Mouse (Mus musculus): Measurements from ENCODE around the gene Naa35.

Naa35 gene

DNA sequence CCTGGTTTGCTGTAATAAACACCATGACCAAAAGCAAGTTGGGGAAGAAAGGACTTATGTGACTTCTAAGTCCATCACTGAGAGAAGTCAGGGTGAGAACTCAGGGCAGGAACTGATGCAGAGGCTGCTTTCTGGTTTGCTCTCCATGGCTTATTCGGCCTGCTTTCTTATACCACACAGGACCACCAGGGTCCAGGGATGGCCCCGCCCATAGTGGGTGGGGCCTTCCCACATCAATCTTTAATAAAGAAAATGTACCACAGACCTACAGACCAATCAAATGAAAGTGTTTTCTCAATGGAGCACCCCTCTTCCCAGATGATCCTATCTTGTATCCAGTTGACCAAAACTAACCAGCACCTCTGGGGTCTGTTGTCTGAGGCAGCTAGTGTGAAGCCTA, 86.5 kb downstream of the Naa35 start:
- DNase-seq (ENCODE audit: low spot score in 2 of 2): no peak

DNA sequence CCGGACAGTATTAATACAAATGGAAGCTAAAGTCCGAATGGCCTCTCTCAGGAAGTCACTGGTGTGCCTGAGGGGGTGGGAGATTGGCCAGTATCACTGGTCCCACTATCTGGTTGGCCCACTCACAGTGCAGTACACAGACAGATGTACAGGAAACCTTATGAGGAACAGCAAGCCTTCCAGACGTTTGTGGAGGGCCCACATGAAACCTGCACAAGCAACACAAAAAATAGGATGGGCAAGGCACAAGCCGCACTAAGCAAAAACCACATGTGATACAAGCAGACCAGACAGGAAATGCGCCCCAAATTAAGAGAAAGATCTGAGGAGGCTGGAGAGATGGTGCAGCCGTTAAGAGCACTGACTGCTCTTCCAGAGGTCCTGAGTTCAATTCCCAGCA, 87.2 kb downstream of the Naa35 start:
- DNase-seq (ENCODE audit: low spot score in 2 of 2): peak in 1 of 2 experiments; percentile 20

DNA sequence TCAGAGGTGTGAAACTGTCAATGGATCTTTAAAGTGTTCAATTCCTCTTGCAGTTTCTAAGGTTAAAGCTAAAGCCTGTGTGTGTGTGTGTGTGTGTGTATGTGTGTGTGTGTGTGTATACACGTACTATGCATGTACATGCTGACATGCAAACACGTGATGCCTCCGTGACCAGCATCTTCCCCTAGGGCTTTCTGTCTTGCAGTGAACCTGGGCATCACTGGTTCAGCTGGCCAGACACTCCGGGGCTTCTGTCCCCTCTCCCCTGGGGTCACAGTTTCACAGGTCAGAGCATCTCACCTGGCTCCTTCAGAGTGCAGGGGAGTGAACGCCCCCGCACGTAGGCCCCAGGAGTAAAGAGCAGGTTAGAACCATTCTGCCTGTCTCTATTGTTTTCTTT, 88.5 kb downstream of the Naa35 start:
- DNase-seq (ENCODE audit: low spot score in 2 of 2): no peak

DNA sequence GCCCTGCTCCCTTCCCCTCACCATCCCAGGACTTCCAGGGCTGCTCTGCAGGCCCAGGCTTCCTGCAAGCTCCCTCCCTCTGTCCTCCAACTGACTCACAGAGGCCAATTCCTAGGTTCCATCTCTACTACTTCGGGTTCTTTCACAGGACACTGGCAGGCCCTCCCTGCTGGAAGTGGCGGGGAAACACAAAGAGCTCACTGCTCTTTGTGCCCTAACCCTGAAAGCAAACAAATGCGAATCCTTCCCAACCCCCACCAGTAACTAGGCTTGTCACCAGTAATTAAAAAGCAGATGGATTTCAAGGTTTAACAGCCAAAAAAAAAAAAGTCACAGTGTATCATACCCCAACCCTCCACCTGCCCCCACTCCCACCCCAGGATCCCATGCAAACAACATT, 89.2 kb downstream of the Naa35 start:
- no peak for DNase-seq (ENCODE audit: low spot score in 2 of 2)

DNA sequence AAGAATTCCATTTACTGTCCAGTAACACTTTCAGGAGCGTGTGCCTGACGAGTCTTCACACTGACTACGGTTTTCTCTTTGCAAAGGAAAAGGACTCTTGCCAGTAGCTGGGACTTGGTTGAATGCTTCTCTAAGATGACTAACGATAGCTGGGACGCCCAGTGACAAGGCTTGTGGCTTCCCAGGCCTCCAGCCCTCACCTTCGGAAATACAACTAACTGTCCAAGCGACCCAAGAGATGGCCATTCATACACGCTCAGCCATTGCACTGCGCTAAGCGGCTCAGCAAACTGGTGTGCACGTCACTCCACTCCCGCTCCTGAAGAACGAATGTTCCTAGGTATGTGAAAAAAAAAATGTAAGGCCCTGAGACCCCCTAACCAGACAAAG, 89.7 kb downstream of the Naa35 start:
- peak in 1 of 2 experiments; percentile 21 for DNase-seq (ENCODE audit: low spot score in 2 of 2)

DNA sequence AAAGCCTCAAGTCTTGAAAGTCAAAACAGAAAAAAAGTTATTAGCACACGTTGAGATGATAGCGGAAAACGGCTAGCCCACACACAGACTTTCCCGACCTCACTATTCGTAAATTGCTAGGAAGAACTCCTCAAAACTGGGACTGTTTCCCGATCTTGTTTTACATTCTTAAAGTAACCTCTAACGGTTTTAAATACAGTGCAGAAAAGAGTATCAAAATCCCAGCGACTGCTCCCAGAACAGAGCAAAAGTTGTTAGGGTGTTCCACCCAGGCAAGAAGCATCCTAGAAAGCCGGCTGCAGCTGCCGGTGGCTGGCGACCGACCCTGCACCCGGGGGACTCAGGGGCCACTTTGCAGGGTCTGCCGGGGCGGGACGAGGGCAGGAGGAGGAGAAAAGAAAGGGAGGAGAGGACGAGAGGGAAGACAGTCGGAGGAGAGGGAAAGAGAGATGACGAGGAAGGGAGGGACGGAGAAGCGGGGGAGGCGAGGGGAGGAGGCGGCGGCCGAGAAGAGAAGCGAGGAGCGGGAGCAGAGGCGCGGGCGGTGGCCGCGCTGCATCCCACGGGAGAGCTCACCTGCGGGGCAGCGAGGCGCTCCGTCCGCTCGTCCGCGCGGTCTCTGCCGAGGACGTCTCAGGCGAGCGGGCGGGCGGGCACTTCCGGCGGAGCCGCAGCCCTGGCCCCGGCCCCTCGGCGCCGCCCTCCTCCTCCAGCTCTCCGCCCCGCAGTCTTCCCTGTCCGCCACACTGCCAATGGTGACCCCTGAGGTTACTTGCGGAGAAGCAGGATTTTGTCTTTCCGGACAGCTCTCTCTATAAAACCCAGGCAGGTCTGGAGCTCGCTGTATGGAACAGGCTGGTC, 90.3 kb downstream of the Naa35 start, which contains the start of gene Golm1:
Gene Golm1 (minus strand): TSS at position 661 of the 861 bp plus-strand sequence.
- DNase-seq (ENCODE audit: low spot score in 2 of 2): peak in 1 of 2 experiments; percentile 38

DNA sequence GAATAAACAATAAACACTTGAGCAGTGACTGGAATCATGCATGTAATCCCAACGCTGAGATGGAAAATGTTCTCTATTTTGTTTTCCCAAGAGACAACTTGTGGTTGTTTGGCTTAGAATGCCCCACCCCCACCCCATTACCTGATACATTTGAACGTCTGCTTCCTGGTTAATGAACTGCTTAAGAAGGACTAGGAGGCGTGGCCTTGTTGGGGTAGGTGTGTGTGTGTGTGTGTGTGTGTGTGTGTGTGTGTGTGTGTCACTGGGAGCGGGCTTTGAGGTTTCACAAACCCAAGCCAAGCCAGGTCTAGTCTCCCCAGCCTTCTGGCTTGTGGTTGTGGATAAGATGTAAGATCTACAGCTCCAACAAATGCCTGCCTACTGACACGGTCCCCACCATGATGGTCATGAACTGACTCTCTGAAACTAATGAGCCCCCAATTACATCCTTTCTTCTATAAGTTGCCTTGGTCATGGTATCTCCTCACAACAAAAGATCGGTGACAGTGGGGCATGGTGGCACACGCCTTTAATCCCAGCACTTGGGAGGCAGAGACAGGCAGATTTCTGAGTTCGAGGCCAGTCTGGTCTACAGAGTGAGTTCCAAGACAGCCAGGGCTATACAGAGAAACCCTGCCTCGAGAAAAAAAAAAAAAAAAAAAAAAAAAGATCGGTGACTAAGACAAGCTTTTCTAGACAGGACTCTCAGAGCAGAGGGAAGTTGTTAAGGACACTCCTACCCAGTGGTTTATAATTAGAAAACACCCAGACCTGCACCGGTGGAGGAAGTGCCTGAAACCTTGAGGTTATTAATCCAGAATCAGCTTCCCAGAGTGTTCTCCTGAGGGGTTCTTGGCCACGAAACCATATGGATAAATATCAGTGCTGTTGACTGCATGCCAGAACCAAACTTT, 91.5 kb downstream of the Naa35 start:
- DNase-seq (ENCODE audit: low spot score in 2 of 2): no peak

DNA sequence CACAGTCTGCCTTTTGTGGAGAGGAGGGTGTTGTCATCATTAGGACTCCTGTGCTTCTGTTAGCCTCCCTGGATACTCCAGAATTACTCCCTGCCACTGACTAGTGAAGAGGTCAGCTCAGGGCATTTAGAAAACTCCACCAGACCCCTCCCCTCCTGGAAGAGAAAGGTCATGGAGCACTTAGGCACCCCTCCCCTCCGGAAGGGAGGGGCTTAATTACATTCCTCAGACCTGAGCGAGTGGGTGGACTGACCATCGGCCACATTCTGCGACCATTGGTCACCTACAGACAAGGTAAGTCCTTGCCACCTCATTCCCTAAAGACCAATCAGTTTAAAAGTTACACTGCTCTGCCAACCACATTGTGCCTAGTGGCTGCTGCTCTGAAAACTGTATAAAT, 94.2 kb downstream of the Naa35 start:
- no peak for DNase-seq (ENCODE audit: low spot score in 2 of 2)

DNA sequence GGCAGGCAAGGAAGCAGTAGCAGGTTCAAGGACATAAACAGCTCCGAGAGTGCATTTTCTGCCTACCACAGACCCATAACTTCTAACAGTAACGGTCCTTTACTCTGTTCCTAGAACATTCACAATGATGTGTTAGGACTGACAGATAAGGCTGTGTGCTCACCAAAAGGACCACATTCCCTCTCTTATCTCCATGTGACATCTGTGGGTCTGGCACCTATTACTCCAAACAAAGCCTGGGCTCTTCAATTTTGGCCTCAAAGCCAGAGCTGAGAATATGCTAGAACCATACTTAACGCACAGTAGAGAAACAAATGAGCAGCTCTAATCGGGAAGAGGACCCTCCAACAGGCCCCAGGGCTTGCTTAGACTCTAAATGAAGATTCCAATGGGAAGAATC, 94.8 kb downstream of the Naa35 start:
- no peak for DNase-seq (ENCODE audit: low spot score in 2 of 2)

DNA sequence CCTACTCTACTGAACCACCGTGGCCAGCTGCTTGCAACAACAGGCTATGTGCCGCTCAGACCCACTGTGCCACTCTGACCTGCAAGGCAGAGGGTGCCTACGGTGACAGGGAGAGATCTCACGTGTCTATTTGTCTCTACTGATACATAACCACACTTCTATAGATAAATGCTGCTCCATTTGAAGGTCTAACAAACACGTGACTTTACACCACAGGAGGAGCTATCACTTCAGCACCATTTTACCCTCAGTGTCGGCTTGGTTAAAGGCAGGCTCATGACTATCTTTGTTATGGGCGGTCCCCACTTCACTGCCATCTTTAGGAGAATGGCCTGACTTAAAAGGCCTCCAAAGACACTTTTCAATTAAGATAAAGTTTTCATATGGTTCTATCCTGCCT, 97.6 kb downstream of the Naa35 start:
- DNase-seq (ENCODE audit: low spot score in 2 of 2): no peak

DNA sequence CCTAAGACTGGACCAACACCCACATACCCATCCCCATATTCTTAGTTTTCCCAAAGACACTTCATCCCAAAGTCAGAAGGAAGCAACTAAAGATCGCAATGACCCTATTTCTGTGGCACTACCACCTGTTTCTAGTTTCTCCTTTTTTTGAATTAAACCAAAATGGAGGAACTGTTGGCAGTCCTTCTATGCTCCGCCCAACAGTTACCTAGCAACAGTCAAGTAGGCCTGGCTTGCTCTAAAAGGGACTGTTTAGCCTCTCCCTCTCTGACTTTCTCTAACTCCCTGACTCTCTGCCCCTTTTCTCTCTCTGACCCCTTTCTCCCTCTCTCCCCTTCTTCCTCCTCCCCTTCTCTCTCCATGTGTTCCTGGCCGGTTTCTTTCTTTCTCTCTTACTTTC, 100.2 kb downstream of the Naa35 start:
- DNase-seq (ENCODE audit: low spot score in 2 of 2): no peak
